Mouse (Mus musculus) liver, embryonic 14.5 days (tissue): ENCODE measurements around the gene Zc3h13.

ENCODE experiments used
- CTCF ChIP-seq: IDR thresholded peaks from 2 replicates; pipeline ENCODE4 v1.5.1; 2016; ENCODE audit warnings: antibody characterized with exemption, low read depth, control low read depth
- EP300 ChIP-seq: IDR thresholded peaks from 2 replicates; pipeline ENCODE4 v1.6.1; 2016; ENCODE audit warnings: antibody characterized with exemption, low read depth

DNA sequence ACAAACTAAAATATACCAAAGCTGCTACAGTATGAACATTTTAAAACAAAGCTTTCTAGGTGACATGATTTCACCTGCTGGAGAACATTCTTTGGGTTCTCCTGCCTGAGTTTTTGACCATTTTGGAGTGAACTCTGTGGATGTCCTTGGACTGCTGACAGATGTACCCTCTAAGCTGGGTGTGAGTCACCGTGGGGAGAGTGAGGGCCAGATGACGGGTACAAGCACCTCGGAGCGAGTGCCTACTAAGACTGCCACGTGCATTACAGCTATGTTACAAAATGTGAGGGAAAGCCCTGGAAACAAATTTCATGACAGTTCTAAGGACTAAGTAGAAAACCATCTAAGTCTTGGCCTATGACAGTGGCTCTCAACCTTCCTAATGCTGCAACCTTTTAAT is 14.6 kb upstream of the Zc3h13 start:
- TF ChIP-seq CTCF: no peak
- no peak for TF ChIP-seq EP300
